Mouse (Mus musculus): Measurements from ENCODE around the gene Vmn2r120.
"Not testable (repeated sequence)": the region's sequence is repeated elsewhere in the genome, so short reads cannot be mapped to it uniquely, and the experiment has no call there.

The Vmn2r120 gene

DNA sequence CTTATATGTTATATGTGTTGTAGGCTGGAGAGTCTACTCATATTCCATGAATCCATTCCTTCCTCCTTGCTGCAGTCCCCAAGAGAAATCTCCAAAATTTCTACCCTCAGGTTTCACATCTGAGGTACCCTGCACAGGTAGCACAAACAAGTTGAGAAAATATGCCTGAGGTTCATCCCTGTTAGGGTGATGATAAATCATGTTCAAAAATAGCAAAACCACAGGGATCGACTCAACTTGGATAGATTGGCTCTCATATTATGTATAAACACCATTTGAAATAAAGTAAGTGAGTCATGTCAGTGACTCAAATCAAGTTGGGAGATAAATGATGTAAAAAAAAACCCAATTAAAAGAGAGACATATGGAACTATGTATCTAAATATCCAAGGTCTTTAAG, at the start of gene Vmn2r120:
TSS of gene Vmn2r120 (minus strand) at position 101 of the 400 bp plus-strand sequence.
- DNase-seq = no peak

DNA sequence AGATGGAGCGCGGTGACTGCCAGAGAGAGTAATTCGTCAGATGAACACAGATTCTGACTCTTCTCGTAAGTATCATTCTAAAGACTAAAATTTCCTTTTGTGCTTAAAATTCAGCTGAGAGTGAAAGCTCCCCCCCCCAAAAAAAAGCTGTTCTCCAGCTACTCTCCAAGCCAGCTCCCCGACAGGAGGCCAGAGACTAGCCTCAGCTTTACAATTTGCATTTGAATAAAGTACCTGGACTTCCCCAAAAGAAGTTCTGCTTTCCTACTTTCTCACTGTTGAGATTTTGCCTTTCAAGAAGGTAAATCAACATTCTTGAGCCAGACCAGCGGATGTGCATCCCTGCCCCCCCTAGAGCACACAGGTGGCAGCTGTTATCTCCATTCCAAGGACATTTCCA, 42.0 kb upstream of the Vmn2r120 start:
- not testable (repeated sequence) for DNase-seq

DNA sequence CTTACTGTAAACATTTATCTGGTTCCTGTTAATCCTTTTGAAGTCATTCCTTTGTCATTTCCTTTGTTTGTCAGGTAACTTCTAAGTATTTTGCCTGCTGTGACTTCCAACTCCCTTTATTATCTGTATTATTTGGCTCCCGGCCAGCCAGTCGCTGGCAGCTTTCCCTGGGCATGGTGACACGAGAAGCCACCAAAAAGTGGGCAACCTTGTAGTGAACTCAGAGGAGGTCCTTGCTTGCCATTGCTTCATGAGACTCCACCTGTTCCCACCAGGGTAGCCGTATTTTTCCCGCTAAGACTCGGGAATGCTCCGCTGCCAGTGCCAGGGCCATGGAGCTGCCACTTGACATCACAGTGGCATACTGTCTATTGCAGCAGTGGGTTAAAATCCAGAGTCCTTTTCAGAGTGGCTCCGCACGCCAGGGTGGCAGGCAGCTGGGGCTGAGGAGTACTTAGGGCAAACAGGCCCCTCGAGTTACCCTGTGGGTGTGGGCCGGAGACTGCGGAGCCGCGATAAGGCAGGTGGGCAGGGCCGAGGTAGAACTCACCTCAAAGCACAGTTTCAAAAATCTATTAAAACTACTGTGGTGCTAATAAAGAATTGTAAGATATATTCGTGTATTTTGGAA, 28.9 kb upstream of the Vmn2r120 start:
- no peak for DNase-seq
